Mouse (Mus musculus): ENCODE data around the gene Elavl1.

GRCm38 (mm10) chr8:4368470-4368869, 43.3 kb upstream of the Elavl1 start:
- no peak for TF ChIP-seq CTCF (IDR thresholded peaks at IDR 0.05)
- TF ChIP-seq EP300 (IDR thresholded peaks at IDR 0.05), result no peak

Measured in lung, postnatal 0 days (tissue).